Mouse (Mus musculus) E14TG2a.4 (cell line): ENCODE data around the gene Gtpbp1.
A peak's percentile ranks its signal among the peaks of the same experiment; 100 is the strongest.

Source experiments
- H3K27me3 ChIP-seq: 2 replicates; pipeline ENCODE4 v1.6.1; 2014; ENCODE audit warnings: low read length, control low read depth; ENCODE audit not compliant: insufficient read depth
- H3K36me3 ChIP-seq: 2 replicates; pipeline ENCODE4 v1.6.1; 2014; ENCODE audit warnings: low read length, control low read depth; ENCODE audit not compliant: insufficient read depth
- H3K4me1 ChIP-seq: replicated peaks from 2 replicates; pipeline ENCODE4 v1.6.1; 2014; ENCODE audit warnings: low read depth, low read length, control low read depth
- H3K4me3 ChIP-seq: replicated peaks from 2 replicates; pipeline ENCODE4 v1.5.1; 2014; ENCODE audit warnings: mild to moderate bottlenecking, low read length
- H3K9me3 ChIP-seq: 2 replicates; pipeline ENCODE4 v1.6.1; 2014; ENCODE audit warnings: low read length, control low read depth
- CTCF ChIP-seq: conservative IDR thresholded peaks from 2 replicates; pipeline ENCODE4 v1.5.1; 2014; ENCODE audit warnings: low read length
- NANOG ChIP-seq: IDR thresholded peaks from 2 replicates; pipeline ENCODE4 v1.6.1; 2014; ENCODE audit warnings: borderline replicate concordance, low read length, mixed read lengths
- POU5F1 ChIP-seq: IDR thresholded peaks from 2 replicates; pipeline ENCODE4 v1.6.1; 2014; ENCODE audit warnings: low read length, borderline replicate concordance

Gtpbp1 gene

GRCm38 (mm10) chr15:79740739-79741138 lies 50.1 kb downstream of the Gtpbp1 start:
- peaks cover 5% of the 10 kb centered on the region; the same call in 1 of the 2 replicates for H3K27me3 ChIP-seq
- H3K36me3 ChIP-seq: peaks cover 37% of the 10 kb centered on the region
- no peak overlapping the region; the same call in 1 of the 2 replicates for H3K4me3 ChIP-seq
- TF ChIP-seq POU5F1 (no peak), NANOG (no peak), CTCF (no peak)
- peaks cover 52% of the 10 kb centered on the region for H3K4me1 ChIP-seq
- H3K9me3 ChIP-seq: no peaks in the 10 kb centered on the region

GRCm38 (mm10) chr15:79741173-79741858 lies 50.7 kb downstream of the Gtpbp1 start:
- no peaks in the 10 kb centered on the region for H3K9me3 ChIP-seq
- peaks cover 55% of the 10 kb centered on the region for H3K4me1 ChIP-seq
- no peak for TF ChIP-seq POU5F1
- TF ChIP-seq NANOG: no peak
- no peak for TF ChIP-seq CTCF
- peak overlapping the region; percentile 93 for H3K4me3 ChIP-seq
- peaks cover 5% of the 10 kb centered on the region; the same call in 1 of the 2 replicates for H3K27me3 ChIP-seq
- H3K36me3 ChIP-seq: peaks cover 34% of the 10 kb centered on the region

GRCm38 (mm10) chr15:79741921-79742705 lies 51.5 kb downstream of the Gtpbp1 start, which contains the start of gene Sun2:
TSS of gene Sun2 (minus strand) at chr15:79742536.
- no peak for TF ChIP-seq NANOG
- no peak for TF ChIP-seq POU5F1
- no peak for TF ChIP-seq CTCF
- no peaks in the 10 kb centered on the region for H3K9me3 ChIP-seq
- H3K27me3 ChIP-seq: peaks cover 5% of the 10 kb centered on the region; the same call in 1 of the 2 replicates
- peak within 1 kb of the TSS; percentile 93 for H3K4me3 ChIP-seq
- peaks cover 58% of the 10 kb centered on the region for H3K4me1 ChIP-seq
- peaks cover 26% of the 10 kb centered on the region for H3K36me3 ChIP-seq

- Histone ChIP-seq H3K4me1 (peaks cover 63% of the 10 kb centered on the region), H3K36me3 (peaks cover 21% of the 10 kb centered on the region), H3K27me3 (peaks cover 5% of the 10 kb centered on the region; the same call in 1 of the 2 replicates), H3K9me3 (no peaks in the 10 kb centered on the region), H3K4me3 (peak overlapping the region; percentile 93)
- no peak for TF ChIP-seq NANOG
Observed at GRCm38 (mm10) chr15:79742706-79743023, 52.0 kb downstream of the Gtpbp1 start.

- Histone ChIP-seq H3K9me3 (no peaks in the 10 kb centered on the region), H3K27me3 (peaks cover 5% of the 10 kb centered on the region; the same call in 1 of the 2 replicates), H3K36me3 (peaks cover 9% of the 10 kb centered on the region), H3K4me1 (peaks cover 66% of the 10 kb centered on the region), H3K4me3 (no peak overlapping the region)
- TF ChIP-seq CTCF: no peak
- TF ChIP-seq POU5F1: no peak
Observed at GRCm38 (mm10) chr15:79744001-79744400, 53.4 kb downstream of the Gtpbp1 start.

- H3K36me3 ChIP-seq: peaks cover 1% of the 10 kb centered on the region; the same call in 1 of the 2 replicates
- peaks cover 65% of the 10 kb centered on the region for H3K4me1 ChIP-seq
- H3K27me3 ChIP-seq: peaks cover 5% of the 10 kb centered on the region; the same call in 1 of the 2 replicates
- H3K9me3 ChIP-seq: no peaks in the 10 kb centered on the region
- peak overlapping the region; percentile 48; the same call in 1 of the 2 replicates for H3K4me3 ChIP-seq
- TF ChIP-seq POU5F1 (no peak), NANOG (peak; percentile 8; the same call in 1 of the 2 replicates)
Observed at GRCm38 (mm10) chr15:79744742-79745141, 54.1 kb downstream of the Gtpbp1 start.

GRCm38 (mm10) chr15:79745312-79745711 lies 54.7 kb downstream of the Gtpbp1 start:
- H3K27me3 ChIP-seq: peaks cover 5% of the 10 kb centered on the region; the same call in 1 of the 2 replicates
- peak overlapping the region; percentile 48; the same call in 1 of the 2 replicates for H3K4me3 ChIP-seq
- TF ChIP-seq CTCF: no peak
- no peak for TF ChIP-seq NANOG
- no peak for TF ChIP-seq POU5F1

GRCm38 (mm10) chr15:79745883-79746282 lies 55.2 kb downstream of the Gtpbp1 start:
- 0 out of 2 replicates have a peak overlapping the region, but pooled peaks have one; percentile 48 for H3K4me3 ChIP-seq
- H3K4me1 ChIP-seq: peaks cover 70% of the 10 kb centered on the region

More at GRCm38 (mm10) chr15:79745312-79745711, 54.7 kb downstream of the Gtpbp1 start:
- Histone ChIP-seq H3K9me3 (no peaks in the 10 kb centered on the region), H3K4me1 (peaks cover 69% of the 10 kb centered on the region), H3K36me3 (no peaks in the 10 kb centered on the region)

GRCm38 (mm10) chr15:79747998-79748397 lies 57.4 kb downstream of the Gtpbp1 start:
- Histone ChIP-seq H3K27me3 (no peaks in the 10 kb centered on the region), H3K9me3 (no peaks in the 10 kb centered on the region), H3K36me3 (no peaks in the 10 kb centered on the region), H3K4me1 (peaks cover 73% of the 10 kb centered on the region), H3K4me3 (peak overlapping the region; percentile 70)
- TF ChIP-seq CTCF (peak; percentile 95), POU5F1 (no peak)

More at GRCm38 (mm10) chr15:79745883-79746282, 55.2 kb downstream of the Gtpbp1 start:
- peaks cover 5% of the 10 kb centered on the region; the same call in 1 of the 2 replicates for H3K27me3 ChIP-seq
- no peaks in the 10 kb centered on the region for H3K36me3 ChIP-seq
- H3K9me3 ChIP-seq: no peaks in the 10 kb centered on the region
- TF ChIP-seq POU5F1 (no peak), NANOG (no peak), CTCF (no peak)
